8 mouse cellular contexts compared by ENCODE assay signal in the genomic region with DNA sequence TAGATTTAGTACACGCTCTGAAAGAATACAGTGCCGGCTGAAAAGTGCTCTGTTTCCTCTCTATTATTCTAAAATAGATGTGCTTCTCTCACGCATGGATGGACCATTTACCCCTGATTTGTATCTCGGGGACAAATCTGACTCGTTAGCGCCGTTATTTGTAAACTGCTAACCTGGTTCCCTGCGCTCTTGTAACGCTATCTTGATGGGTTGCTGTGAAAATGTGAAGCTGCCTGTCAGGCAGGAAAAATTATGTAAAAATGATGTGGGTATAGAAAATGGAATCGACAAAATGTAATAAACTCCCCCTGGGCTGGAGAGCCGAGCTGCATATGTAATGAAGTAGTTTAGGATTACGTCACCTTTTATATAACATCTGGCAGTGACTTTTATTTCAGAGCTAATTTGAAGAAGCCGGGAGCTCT. TPM values are rescaled to one million over a fixed set of nuclear protein-coding genes. Genes with fewer than 3 reads are reported as not detected.
DNase-seq lines count a peak whose midpoint lies in the region; ATAC-seq and TF ChIP-seq lines count a peak whose summit lies in the region.

No protein-coding gene starts in this region.

- peak; percentile 35 for DNase-seq in embryonic facial prominence, embryonic 11.5 days (ENCODE audit: low spot score)
- no peak for DNase-seq in embryonic facial prominence, embryonic 10.5 days (ENCODE audit: low spot score)
- no peak for DNase-seq in lung, postnatal 4 days
- DNase-seq in layer of hippocampus, adult 2 months (ENCODE audit: low spot score in 2 of 2) = peak; percentile 22 to 51
- DNase-seq in right cerebral cortex, adult 2 months (ENCODE audit: low spot score in 2 of 2) = peak; percentile 49 to 68
- no peak for DNase-seq in Muller cell, postnatal 12 days (ENCODE audit: inconsistent ontology term)

- 53% methylated on average over 13 of the region's 13 CpGs for WGBS in embryonic facial prominence, embryonic 11.5 days
- 63% methylated on average over 13 of the region's 13 CpGs for WGBS in embryonic facial prominence, embryonic 10.5 days
- 52% methylated on average over 13 of the region's 13 CpGs for WGBS in lung, embryonic 16.5 days

- no peak for TF ChIP-seq CTCF in layer of hippocampus, adult 2 months (conservative IDR thresholded peaks at IDR 0.05)

- H3K36me3 ChIP-seq in embryonic facial prominence, embryonic 11.5 days (replicated peaks; ENCODE audit: control insufficient read depth, insufficient read depth, low read depth, low read length) = no peaks in the 10 kb centered on the region
- H3K36me3 ChIP-seq in embryonic facial prominence, embryonic 10.5 days (replicated peaks) = no peaks in the 10 kb centered on the region
- H3K36me3 ChIP-seq in lung, embryonic 16.5 days (ENCODE audit: control insufficient read depth, insufficient read depth, low read length) = no peaks in the 10 kb centered on the region

- no peaks in the 10 kb centered on the region for H3K9me3 ChIP-seq in embryonic facial prominence, embryonic 11.5 days (replicated peaks; ENCODE audit: control insufficient read depth, low read length)
- no peaks in the 10 kb centered on the region for H3K9me3 ChIP-seq in embryonic facial prominence, embryonic 10.5 days
- no peaks in the 10 kb centered on the region for H3K9me3 ChIP-seq in lung, embryonic 16.5 days (ENCODE audit: control insufficient read depth, low read length)

- no peak overlapping the region for H3K27ac ChIP-seq in embryonic facial prominence, embryonic 11.5 days (replicated peaks; ENCODE audit: low read depth, low read length)
- H3K27ac ChIP-seq in embryonic facial prominence, embryonic 10.5 days (replicated peaks) = no peak overlapping the region
- H3K27ac ChIP-seq in lung, embryonic 16.5 days (ENCODE audit: low read length) = no peak overlapping the region
- peak overlapping the region; percentile 88 for H3K27ac ChIP-seq in layer of hippocampus, adult 2 months

- H3K9ac ChIP-seq in embryonic facial prominence, embryonic 11.5 days (replicated peaks; ENCODE audit: low read length) = no peak overlapping the region
- no peak overlapping the region for H3K9ac ChIP-seq in lung, embryonic 16.5 days (ENCODE audit: low read length)

- H3K27me3 ChIP-seq in embryonic facial prominence, embryonic 11.5 days (ENCODE audit: control insufficient read depth, insufficient read depth, low read length) = no peaks in the 10 kb centered on the region
- H3K27me3 ChIP-seq in embryonic facial prominence, embryonic 10.5 days (replicated peaks; ENCODE audit: low read depth, poor library complexity, severe bottlenecking) = no peaks in the 10 kb centered on the region
- H3K27me3 ChIP-seq in lung, embryonic 16.5 days (ENCODE audit: control insufficient read depth, insufficient read depth, low read depth, low read length) = no peaks in the 10 kb centered on the region

- H3K4me1 ChIP-seq in embryonic facial prominence, embryonic 11.5 days (ENCODE audit: control insufficient read depth, insufficient read depth, low read length) = no peaks in the 10 kb centered on the region
- no peaks in the 10 kb centered on the region for H3K4me1 ChIP-seq in embryonic facial prominence, embryonic 10.5 days
- no peaks in the 10 kb centered on the region for H3K4me1 ChIP-seq in lung, embryonic 16.5 days (replicated peaks; ENCODE audit: control insufficient read depth, insufficient read depth, low read length)

- H3K4me2 ChIP-seq in embryonic facial prominence, embryonic 11.5 days (ENCODE audit: low read depth, low read length) = 0 out of 2 replicates have a peak overlapping the region, but pooled peaks have one; percentile 24
- H3K4me2 ChIP-seq in lung, embryonic 16.5 days (ENCODE audit: low read depth, low read length) = peak overlapping the region; percentile 25

- no peak for ATAC-seq in embryonic facial prominence, embryonic 11.5 days (replicated peaks; ENCODE audit: insufficient number of reproducible peaks, low FRiP score, low TSS enrichment, low read depth)
- no peak for ATAC-seq in lung, embryonic 16.5 days (ENCODE audit: low read depth)
- no peak for ATAC-seq in megakaryocyte progenitor cell, adult 5-6 weeks (replicated peaks; ENCODE audit: poor library complexity)

- no peak overlapping the region for H3K4me3 ChIP-seq in embryonic facial prominence, embryonic 11.5 days (ENCODE audit: low read depth, low read length)
- no peak overlapping the region for H3K4me3 ChIP-seq in embryonic facial prominence, embryonic 10.5 days
- H3K4me3 ChIP-seq in lung, embryonic 16.5 days (ENCODE audit: low read length) = peak overlapping the region; percentile 18
- peak overlapping the region; percentile 49 for H3K4me3 ChIP-seq in layer of hippocampus, adult 2 months

RNA-seq across cellular contexts. Expression of a gene that starts 59.4 kb away (rescaled TPM):
- 53.7 and 62.0 TPM in 2 replicates for polyA plus RNA-seq in embryonic facial prominence, embryonic 11.5 days (2014; fragmentation: Nextera tagmentation; extraction: Ambion mirVana)
- polyA plus RNA-seq in embryonic facial prominence, embryonic 10.5 days (2016; fragmentation: Nextera tagmentation; extraction: Ambion mirVana) = 36.4 and 37.7 TPM in 2 replicates
- polyA plus RNA-seq in lung, embryonic 16.5 days (2015; fragmentation: Nextera tagmentation; extraction: Ambion mirVana) = 46.2 and 48.4 TPM in 2 replicates
- total RNA-seq in layer of hippocampus, adult 2 months (2021) = 10 to 100 TPM; 34.8 to 37.4 TPM
- total RNA-seq in megakaryocyte progenitor cell, adult 5-6 weeks (2015) = 127 and 130 TPM in 2 replicates
- 99.7 and 101 TPM in 2 replicates for total RNA-seq in megakaryocyte progenitor cell, adult 5-6 weeks (2017)

Comparison
In these comparisons a context has a peak if more than half of its experiments do, and no peak if none do; other contexts are left out.
1. DNase-seq: peak in embryonic facial prominence, embryonic 11.5 days (single experiment), layer of hippocampus, adult 2 months (2 of 2) and right cerebral cortex, adult 2 months (2 of 2); none in embryonic facial prominence, embryonic 10.5 days (single experiment), lung, postnatal 4 days (0 of 2) and Muller cell, postnatal 12 days (single experiment).
2. H3K4me3 ChIP-seq: peak in lung, embryonic 16.5 days (single experiment) and layer of hippocampus, adult 2 months (single experiment); none in embryonic facial prominence, embryonic 11.5 days (single experiment) and embryonic facial prominence, embryonic 10.5 days (single experiment).